Mouse (Mus musculus): ENCODE measurements at regions not wholly inside any gene's neighbourhood (a gene's known extent, or its start where the extent isn't known, plus 50 kb on each side); places are given as distances from the start of the nearest gene placed in this dataset.

DNA sequence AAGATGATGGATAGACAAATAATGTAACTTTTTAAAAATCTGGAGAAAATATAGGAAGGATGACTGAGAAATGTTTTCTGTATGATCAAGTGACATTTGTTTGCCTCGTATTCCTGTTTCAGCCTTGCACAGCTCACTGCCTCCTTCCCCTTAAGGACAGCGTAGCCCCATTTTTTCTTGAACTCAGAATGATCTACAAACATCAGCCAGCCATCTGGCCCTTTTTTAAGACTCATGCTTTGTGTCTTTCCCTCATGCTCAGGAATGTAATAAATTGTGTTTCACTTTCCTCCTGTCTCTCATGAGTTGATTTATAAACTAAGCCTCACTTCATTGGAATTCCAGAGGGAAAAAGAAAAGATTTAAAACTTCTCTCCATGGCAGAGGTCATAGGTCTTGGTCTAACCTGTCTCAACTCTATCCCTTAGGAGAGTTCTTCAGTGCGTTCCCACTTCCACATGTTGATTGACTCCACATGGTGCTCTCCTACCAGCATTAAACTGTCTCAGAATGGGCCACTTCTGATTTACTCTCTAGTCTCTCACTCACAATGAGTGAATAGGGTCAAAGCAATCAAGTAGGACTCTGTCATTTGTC lies 129.2 kb upstream of the Gm34302 start:
- TF ChIP-seq POLR2A (IDR thresholded peaks at IDR 0.05; ENCODE audit: low read depth, low read length) (no peak), CTCF (IDR thresholded peaks at IDR 0.05; ENCODE audit: borderline replicate concordance, insufficient read depth, low read length) (no peak)

Measured in embryonic fibroblast, embryonic 13.5 days (primary cell).